Mouse (Mus musculus): ENCODE results near the gene Bahcc1. TPM values are rescaled to one million over a fixed set of nuclear protein-coding genes. Genes with fewer than 3 reads are reported as not detected.

Gene Bahcc1
- total and polyA plus RNA-seq, 3 experiments = 0.04 TPM; not detected in 2

- no peak for TF ChIP-seq JUN (IDR thresholded peaks at IDR 0.05; ENCODE audit: insufficient read depth, low read depth, low read length)
- TF ChIP-seq IRF4 (IDR thresholded peaks at IDR 0.05; ENCODE audit: low read depth, low read length) = peak; percentile 4; the same call in 1 of the 2 replicates
- no peak for TF ChIP-seq ZKSCAN1 (IDR thresholded peaks at IDR 0.05; ENCODE audit: borderline replicate concordance, low read depth, low read length)
- TF ChIP-seq MAX (IDR thresholded peaks at IDR 0.05; ENCODE audit: low read length) = peak; percentile 73
Observed at GRCm38 (mm10) chr11:120315832-120316689, 83.3 kb downstream of the Bahcc1 start (continued).

DNA sequence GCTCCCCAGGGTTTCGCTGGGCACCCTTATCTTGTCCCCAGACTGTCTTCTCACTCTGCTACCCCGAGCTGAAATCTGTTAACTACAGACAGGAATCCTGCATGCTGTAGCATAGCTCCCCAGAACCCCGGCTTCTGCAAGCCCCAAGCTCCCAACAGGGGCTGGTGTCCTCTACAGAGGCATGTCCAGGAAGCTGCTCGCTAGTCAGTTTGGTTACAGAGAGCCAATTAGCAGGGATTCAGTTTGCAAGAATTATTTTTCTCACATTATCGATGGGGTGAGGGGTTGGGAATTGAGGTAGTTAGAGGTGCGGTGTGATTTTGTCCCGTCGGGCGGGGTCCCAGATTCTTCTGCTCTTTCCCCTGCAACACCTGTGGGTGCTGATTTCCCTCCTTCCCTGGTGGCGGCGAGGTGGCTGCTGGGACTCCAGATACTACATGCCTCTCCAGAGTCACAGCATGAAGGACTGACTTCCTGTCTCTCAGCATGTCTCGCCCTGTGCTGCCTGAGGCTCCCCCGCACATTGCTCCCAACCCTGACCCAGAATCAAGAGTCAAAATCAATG, 84.0 kb downstream of the Bahcc1 start:
- H3K79me2 ChIP-seq (replicated peaks; ENCODE audit: control insufficient read depth, extremely low read depth, insufficient read depth, poor library complexity, severe bottlenecking) = no peaks in the 10 kb centered on the region
- in situ Hi-C loops (cut with MboI; ENCODE audit: low pct_ligation_motif_present, low pct_unique_long_range_greater_than_20kb, low sequenced_read_pairs) (no loop called here), dilution Hi-C loops (cut with MboI; ENCODE audit: extremely low pct_ligation_motif_present, extremely low pct_unique_long_range_greater_than_20kb, low sequenced_read_pairs) (no loop called here)
- peak overlapping the region; percentile 96 for H3K4me2 ChIP-seq (ENCODE audit: insufficient read depth, low read depth, poor library complexity, severe bottlenecking)
- no peak for TF ChIP-seq SIN3A (IDR thresholded peaks at IDR 0.05; ENCODE audit: low read length)
- TF ChIP-seq ELF1 (IDR thresholded peaks at IDR 0.05; ENCODE audit: low read depth, low read length) = peak; percentile 25; the same call in 1 of the 2 replicates
- 0 out of 2 replicates have a peak, but pooled peaks have one; percentile 1 for TF ChIP-seq NRF1 (IDR thresholded peaks at IDR 0.05; ENCODE audit: low read depth, low read length)
- no peak for TF ChIP-seq ZMIZ1 (IDR thresholded peaks at IDR 0.05; ENCODE audit: low read depth, low read length)
- TF ChIP-seq POLR2A (IDR thresholded peaks at IDR 0.05; ENCODE audit: low read depth, low read length) = peak; percentile 38
- peak overlapping the region; percentile 52 to 67 (median 63) for H3K4me3 ChIP-seq (replicated peaks in 1 of 3; ENCODE audit: low read depth in 2 of 3, low read length in 2 of 3, poor library complexity in 1 of 3)
- H3K4me1 ChIP-seq (ENCODE audit: control insufficient read depth in 1 of 2, insufficient read depth in 2 of 2) = peaks cover 5 to 21% of the 10 kb centered on the region in 2 experiments
- peaks cover 64% of the 10 kb centered on the region for H3K27me3 ChIP-seq (replicated peaks)
- no peak for DNase-seq (ENCODE audit: extremely low read depth)
- H3K9me3 ChIP-seq (replicated peaks; ENCODE audit: low read length) = peaks cover 3% of the 10 kb centered on the region
- H3K27ac ChIP-seq (ENCODE audit: insufficient read depth, low read depth) = 0 out of 2 replicates have a peak overlapping the region, but pooled peaks have one; percentile 18
- H3K9ac ChIP-seq (ENCODE audit: insufficient read depth, low read depth) = peak overlapping the region; percentile 43
- H3K36me3 ChIP-seq (replicated peaks in 1 of 2; ENCODE audit: control insufficient read depth in 1 of 2, insufficient read depth in 1 of 2, low read length in 1 of 2) = no peaks in the 10 kb centered on the region

- TF ChIP-seq MYC (IDR thresholded peaks at IDR 0.05; ENCODE audit: low read depth, low read length) = no peak
- no peak for TF ChIP-seq ZMIZ1 (IDR thresholded peaks at IDR 0.05; ENCODE audit: low read depth, low read length)
- TF ChIP-seq EP300 (IDR thresholded peaks at IDR 0.05; ENCODE audit: low read length) = no peak
- no peak for TF ChIP-seq ETS1 (conservative IDR thresholded peaks at IDR 0.05; ENCODE audit: low read depth, low read length)
- no peak for TF ChIP-seq CHD2 (IDR thresholded peaks at IDR 0.05; ENCODE audit: low read length)
- TF ChIP-seq ZC3H11A (IDR thresholded peaks at IDR 0.05; ENCODE audit: low read depth, low read length) = no peak
- TF ChIP-seq MAZ (IDR thresholded peaks at IDR 0.05; ENCODE audit: low read depth, low read length) = no peak
- TF ChIP-seq USF2 (conservative IDR thresholded peaks at IDR 0.05; ENCODE audit: low read depth, low read length) = no peak
- no peak for TF ChIP-seq E2F4 (IDR thresholded peaks at IDR 0.05; ENCODE audit: insufficient replicate concordance, low read depth, low read length)
- TF ChIP-seq NRF1 (IDR thresholded peaks at IDR 0.05; ENCODE audit: low read depth, low read length) = no peak
- TF ChIP-seq POLR2A (IDR thresholded peaks at IDR 0.05; ENCODE audit: low read depth, low read length) = no peak
- no peak for TF ChIP-seq POLR2AphosphoS2 (IDR thresholded peaks at IDR 0.05; ENCODE audit: low read depth, low read length)
- TF ChIP-seq TCF12 (IDR thresholded peaks at IDR 0.05; ENCODE audit: low read depth, low read length) = no peak
- no peak for TF ChIP-seq ZNF384 (IDR thresholded peaks at IDR 0.05; ENCODE audit: low read depth, low read length)
- TF ChIP-seq CTCF (conservative IDR thresholded peaks at IDR 0.05 in 1 of 2, IDR thresholded peaks at IDR 0.05 in 1 of 2; ENCODE audit: low read depth in 2 of 2, low read length in 2 of 2) = no peak
- H3K9me3 ChIP-seq (replicated peaks; ENCODE audit: low read length) = peaks cover 3% of the 10 kb centered on the region
- dilution Hi-C loops (cut with MboI; ENCODE audit: extremely low pct_ligation_motif_present, extremely low pct_unique_long_range_greater_than_20kb, low sequenced_read_pairs) (no loop called here), in situ Hi-C loops (cut with MboI; ENCODE audit: low pct_ligation_motif_present, low pct_unique_long_range_greater_than_20kb, low sequenced_read_pairs) (no loop called here)
- no peak overlapping the region for H3K4me3 ChIP-seq (replicated peaks in 1 of 3; ENCODE audit: low read depth in 2 of 3, low read length in 2 of 3, poor library complexity in 1 of 3)
- H3K9ac ChIP-seq (ENCODE audit: insufficient read depth, low read depth) = no peak overlapping the region
- no peak overlapping the region for H3K27ac ChIP-seq (ENCODE audit: insufficient read depth, low read depth)
- no peak overlapping the region; the same call in 1 of the 2 replicates for H3K4me2 ChIP-seq (ENCODE audit: insufficient read depth, low read depth, poor library complexity, severe bottlenecking)
- no peaks in the 10 kb centered on the region for H3K79me2 ChIP-seq (replicated peaks; ENCODE audit: control insufficient read depth, extremely low read depth, insufficient read depth, poor library complexity, severe bottlenecking)
- DNase-seq (ENCODE audit: extremely low read depth) = no peak
- H3K4me1 ChIP-seq (ENCODE audit: control insufficient read depth in 1 of 2, insufficient read depth in 2 of 2) = peaks cover 5 to 21% of the 10 kb centered on the region in 2 experiments
- no peaks in the 10 kb centered on the region for H3K36me3 ChIP-seq (replicated peaks in 1 of 2; ENCODE audit: control insufficient read depth in 1 of 2, insufficient read depth in 1 of 2, low read length in 1 of 2)
- H3K27me3 ChIP-seq (replicated peaks) = peaks cover 57% of the 10 kb centered on the region
Observed at GRCm38 (mm10) chr11:120317456-120317855, 84.7 kb downstream of the Bahcc1 start.
